Mouse (Mus musculus) activated CD4-positive, CD25-positive, alpha-beta regulatory T cell, adult 4 months (primary cell): ENCODE results near the gene Slc22a21. TPM values are rescaled to one million over a fixed set of nuclear protein-coding genes. Genes with fewer than 3 reads are reported as not detected.
"Not testable (repeated sequence)": the region's sequence is repeated elsewhere in the genome, so short reads cannot be mapped to it uniquely, and the experiment has no call there.

ENCODE experiments used
- ATAC-seq: one replicate; pipeline ENCODE4 v1.8.0; 2017
- polyA plus RNA-seq, 2 experiments: library from polyadenylated mRNA; unstranded; fragments of 100-300 nt; shearing (Covaris generic); gene quantifications; one replicate each; pipeline ENCODE4 v1.2.1; 2017

Gene Slc22a21
- polyA plus RNA-seq, result 1 to 10 TPM in 1 of 2 experiments, under 1 TPM in 1; 0.73 to 1.1 TPM

DNA sequence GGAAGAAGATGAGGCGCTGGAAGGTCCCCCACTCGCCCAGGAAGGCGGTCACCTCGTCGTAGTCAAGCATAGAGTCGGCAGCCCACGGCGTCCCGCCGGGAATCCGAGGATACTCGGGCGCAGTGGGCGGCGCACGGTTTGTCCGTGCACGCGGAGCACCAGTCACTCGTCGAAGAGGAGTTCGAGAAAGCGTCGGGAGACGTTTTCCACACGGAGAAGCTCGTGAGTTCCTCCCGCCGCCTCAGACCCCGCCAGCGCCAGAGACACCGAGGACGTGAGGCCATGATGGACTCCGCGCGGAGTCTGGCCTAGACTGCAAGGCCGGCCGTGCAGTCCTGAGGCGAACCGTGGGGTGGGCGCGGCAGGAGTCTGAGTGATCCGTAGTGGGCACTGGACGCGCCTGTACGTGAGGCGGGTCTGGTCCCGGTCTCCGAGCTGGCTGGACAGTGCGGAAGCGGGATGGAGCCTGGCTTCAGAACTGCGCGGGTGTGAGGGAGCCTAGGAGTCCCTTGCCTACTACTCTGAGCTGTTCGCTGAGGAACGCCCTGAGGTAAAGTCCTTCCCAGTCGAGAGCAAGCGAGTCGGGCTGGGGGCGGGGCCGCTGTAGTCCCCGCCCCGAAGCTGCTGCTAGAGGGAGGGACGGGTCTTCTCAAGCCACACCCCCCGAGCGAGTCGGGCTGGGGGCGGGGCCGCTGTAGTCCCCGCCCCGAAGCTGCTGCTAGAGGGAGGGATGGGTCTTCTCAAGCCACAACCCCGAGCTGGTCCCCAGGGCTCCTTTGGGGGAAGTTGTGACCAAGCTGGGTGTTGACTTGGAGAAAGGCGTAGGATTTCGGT lies at the start of gene Slc22a21:
Gene Slc22a21 (minus strand): TSS at position 545 of the 834 bp plus-strand sequence.
- ATAC-seq, result peak; percentile 54

DNA sequence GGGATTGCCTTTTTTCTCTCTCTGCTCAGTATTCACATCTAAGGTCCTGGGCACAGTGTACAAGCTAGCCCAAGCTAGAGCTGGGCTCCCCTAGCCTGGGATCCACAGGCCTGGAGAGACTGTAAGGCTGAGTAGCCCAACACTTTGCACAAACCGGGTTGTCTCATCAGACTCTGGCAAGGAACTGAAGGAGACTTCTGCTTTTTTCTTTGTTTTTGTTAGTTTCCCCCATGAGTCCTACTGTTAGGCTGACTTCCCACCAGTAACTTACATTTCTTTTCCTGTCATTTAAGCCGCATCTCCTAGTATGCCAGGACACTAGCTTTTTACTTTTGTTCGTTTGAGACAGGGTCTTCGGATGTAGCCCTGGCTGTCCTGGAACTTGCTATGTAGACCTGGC lies 48.9 kb upstream of the Slc22a21 start:
- ATAC-seq, result no peak

DNA sequence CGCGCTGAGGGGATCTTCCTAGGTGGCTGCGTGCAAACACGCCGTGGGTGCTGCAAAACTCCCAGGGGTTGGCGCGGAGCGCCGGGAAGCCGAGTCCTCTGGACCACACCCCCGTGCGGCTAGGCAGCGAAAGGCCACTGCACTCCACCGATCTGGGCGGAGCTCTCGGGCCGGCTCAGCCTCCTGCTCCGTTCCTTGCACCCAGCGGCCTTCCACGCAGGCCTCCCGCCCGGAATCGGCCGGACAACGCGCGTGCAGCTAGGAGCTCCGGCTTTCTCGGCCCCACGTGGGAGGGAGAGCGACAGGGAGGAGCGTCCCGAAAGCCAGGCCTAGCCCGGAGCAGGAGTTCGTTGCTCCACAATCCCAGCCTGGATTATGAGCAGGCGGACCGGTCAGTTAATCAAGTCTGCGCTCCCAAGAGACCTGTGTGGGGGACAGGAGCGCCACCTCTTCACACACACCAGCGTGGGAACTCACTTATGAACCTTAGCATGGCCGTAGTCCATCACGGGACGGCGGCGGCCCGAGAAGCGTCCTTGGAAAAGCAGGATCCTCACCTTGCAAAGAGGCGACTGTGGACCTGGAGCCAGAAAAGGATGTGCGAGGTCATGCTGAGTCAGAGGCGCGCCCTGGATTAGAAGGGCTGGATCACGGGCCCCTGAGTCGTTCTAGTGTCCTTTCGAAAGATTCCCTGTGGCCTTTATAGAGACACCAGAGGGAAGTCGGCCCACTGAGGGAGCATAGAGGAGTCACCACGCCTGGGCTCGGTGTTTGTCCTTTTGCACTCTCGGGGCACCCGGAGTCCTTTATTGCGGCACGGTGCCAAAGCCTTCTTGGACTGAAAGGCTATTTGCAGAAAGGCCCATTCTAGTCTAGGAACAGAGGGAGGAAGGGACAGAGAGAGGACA lies 48.2 kb upstream of the Slc22a21 start, which contains the start of gene Slc22a4:
Gene Slc22a4 (minus strand): TSS at position 47 of the 908 bp plus-strand sequence.
- ATAC-seq, result no peak

GRCm38 (mm10) chr11:54027131-54028043 lies 47.3 kb upstream of the Slc22a21 start:
- ATAC-seq, result no peak

DNA sequence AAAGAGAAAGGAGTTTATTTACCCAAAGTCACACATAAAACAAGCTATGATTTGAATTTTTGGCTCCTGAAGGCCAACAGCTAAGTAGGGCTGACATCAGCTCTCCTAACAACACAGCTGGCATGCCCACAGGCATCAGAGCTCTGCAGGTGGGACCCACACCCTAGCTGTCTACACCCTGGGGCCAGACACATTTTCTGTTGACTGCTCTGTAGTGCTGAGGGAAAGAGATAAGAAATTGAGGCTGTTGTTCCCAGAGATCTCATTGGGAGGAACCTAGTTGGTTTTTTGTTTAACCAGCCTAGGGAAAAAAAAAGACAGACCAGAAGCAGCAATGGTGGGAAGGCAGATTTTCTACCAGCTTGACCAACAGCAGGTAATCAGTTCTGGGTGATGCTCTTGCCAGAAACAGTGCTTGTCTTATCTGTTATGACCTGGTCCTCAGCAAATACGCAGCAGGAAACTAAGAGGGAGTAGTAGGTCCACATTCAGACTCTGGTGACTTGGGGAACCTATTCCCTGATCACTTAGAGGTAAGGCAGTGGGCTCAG lies 46.4 kb upstream of the Slc22a21 start:
- no peak for ATAC-seq

DNA sequence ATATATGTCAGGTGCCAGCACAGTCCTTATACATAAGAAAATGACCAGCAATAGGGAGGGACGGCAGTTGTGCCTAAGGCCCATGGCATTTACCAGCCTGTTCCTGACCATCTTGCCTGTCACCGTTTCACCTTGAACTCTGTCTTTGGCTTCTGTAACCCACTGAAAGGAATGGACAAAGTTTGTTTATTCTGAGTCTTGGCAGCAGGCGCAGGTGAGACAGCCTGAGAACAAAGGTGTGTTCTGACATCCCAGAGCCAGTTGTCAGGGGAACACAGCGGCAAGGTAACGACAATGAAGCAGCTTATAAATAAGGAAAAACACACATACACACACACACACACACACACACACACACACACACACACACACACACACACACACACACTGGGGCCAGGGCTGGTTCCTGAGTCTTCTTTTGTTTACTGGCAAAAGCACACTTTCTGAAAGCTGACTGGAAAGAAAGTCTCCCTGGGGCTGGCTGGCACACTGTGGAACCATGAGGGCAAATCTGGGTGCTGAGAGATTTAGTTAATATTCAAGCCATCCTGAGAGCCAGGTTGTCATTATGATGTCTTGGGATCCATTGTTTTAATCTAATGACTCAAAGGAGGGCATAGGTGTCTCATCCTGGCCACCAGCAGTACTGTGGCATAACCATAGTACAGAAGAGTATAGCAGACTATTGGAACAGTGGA lies 41.4 kb upstream of the Slc22a21 start:
- no peak for ATAC-seq

- ATAC-seq, result no peak
Observed at GRCm38 (mm10) chr11:54018893-54019732, 39.0 kb upstream of the Slc22a21 start.

GRCm38 (mm10) chr11:54017596-54017995 lies 37.5 kb upstream of the Slc22a21 start:
- no peak for ATAC-seq

DNA sequence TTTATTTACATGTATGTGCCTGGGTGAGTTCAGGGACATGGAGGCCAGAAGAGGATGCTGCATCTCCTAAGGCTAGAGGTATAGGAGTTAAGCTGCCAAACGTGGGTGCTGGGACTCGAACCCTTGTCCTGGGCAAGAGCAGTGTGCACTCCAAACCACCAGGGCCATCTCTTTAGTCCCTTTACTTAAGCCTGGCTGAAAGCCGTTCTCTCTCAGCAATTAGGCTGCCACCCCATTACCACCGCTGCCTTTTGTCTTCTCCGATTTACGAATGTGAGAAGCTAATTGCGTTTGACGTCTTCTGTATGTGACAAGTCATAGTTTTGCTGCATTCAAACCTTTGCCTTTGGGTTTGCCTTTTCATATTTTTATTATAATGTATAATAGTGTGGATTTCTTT lies 35.9 kb upstream of the Slc22a21 start:
- no peak for ATAC-seq

DNA sequence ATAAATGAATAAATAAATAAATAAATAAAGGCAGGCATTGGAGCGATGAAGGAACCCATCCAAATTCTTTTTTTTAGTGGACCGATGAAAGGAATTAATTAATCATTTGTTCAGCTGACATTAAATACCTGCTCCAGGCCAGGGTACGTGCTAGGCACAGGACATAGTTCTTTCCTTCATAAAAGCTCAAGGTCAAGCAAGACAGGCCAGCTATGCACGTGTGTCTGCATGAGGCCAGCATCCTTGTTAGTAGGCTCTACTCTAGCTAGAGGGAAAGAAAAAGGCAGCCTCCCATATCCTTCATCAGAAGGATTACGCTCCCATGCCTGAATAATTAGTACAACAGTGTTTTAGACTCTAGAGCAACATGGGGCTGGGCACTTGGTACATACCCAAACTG lies 32.8 kb upstream of the Slc22a21 start:
- ATAC-seq, result no peak

GRCm38 (mm10) chr11:54011255-54011654 lies 31.1 kb upstream of the Slc22a21 start:
- ATAC-seq, result no peak

DNA sequence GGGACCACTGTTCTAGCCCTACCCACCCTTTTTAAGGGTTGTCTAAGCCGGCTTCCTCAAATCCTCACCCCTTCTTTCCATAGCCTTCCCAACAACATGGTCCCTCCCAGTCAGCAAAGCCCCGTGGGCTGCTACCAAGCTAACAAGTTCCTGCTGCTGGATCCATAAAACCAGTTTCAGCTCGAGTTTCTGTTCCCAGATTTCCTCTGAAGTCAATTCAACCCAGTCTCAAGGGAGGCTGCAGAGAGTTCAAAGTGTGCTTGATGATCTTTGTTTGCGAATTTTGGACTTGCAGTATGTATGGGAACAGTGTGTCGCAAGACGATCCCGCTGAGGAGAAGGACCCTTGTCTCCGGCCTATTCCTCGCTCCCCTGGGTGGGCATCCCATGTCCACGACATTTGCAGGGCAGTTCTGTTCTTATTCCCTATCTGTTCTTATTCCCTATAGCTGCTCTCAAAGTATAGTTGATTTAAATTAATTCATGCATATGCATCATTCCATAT lies 28.3 kb upstream of the Slc22a21 start:
- no peak for ATAC-seq

- no peak for ATAC-seq
Observed at GRCm38 (mm10) chr11:54007717-54008116, 27.6 kb upstream of the Slc22a21 start.

- no peak for ATAC-seq
Observed at GRCm38 (mm10) chr11:54006901-54007300, 26.8 kb upstream of the Slc22a21 start.

- ATAC-seq, result not testable (repeated sequence)
Observed at GRCm38 (mm10) chr11:54006362-54006761, 26.2 kb upstream of the Slc22a21 start.

GRCm38 (mm10) chr11:54004734-54005133 lies 24.6 kb upstream of the Slc22a21 start:
- ATAC-seq, result no peak

- no peak for ATAC-seq
Observed at GRCm38 (mm10) chr11:54004221-54004620, 24.1 kb upstream of the Slc22a21 start.

GRCm38 (mm10) chr11:54002761-54003717 lies 22.9 kb upstream of the Slc22a21 start:
- ATAC-seq, result not testable (repeated sequence)
